Mouse (Mus musculus) hindbrain, embryonic 14.5 days (tissue): ENCODE measurements at regions not wholly inside any gene's neighbourhood (a gene's known extent, or its start where the extent isn't known, plus 50 kb on each side); places are given as distances from the start of the nearest gene placed in this dataset.
A peak's percentile ranks its signal among the peaks of the same experiment; 100 is the strongest.
"Not testable (repeated sequence)": the region's sequence is repeated elsewhere in the genome, so short reads cannot be mapped to it uniquely, and the experiment has no call there.

Source experiments
- ATAC-seq: fragments of 200-750 bp; cut with Nextera tagmentation; 2 replicates; pipeline ENCODE4 v1.8.0; 2017; ENCODE audit warnings: moderate number of reproducible peaks, mild to moderate bottlenecking, moderate TSS enrichment, moderate library complexity; ENCODE audit not compliant: low FRiP score
- DNase-seq: peaks from one replicate; pipeline ENCODE4 v3.0.0-alpha.2; 2015; ENCODE audit warnings: low spot score
- H3K27ac ChIP-seq: fragments of 300-500 bp; sonication (generic); 2 replicates; pipeline ENCODE4 v1.5.1; 2014; ENCODE audit warnings: mild to moderate bottlenecking, moderate library complexity
- H3K27me3 ChIP-seq: fragments of 300-500 bp; sonication (generic); 2 replicates; pipeline ENCODE4 v1.6.1; 2014; ENCODE audit warnings: mild to moderate bottlenecking, low read length, mixed read lengths; ENCODE audit not compliant: control insufficient read depth, insufficient read depth
- H3K36me3 ChIP-seq: fragments of 300-500 bp; sonication (generic); replicated peaks from 2 replicates; pipeline ENCODE4 v1.6.1; 2014; ENCODE audit not compliant: control insufficient read depth, insufficient read depth
- H3K4me1 ChIP-seq: fragments of 300-500 bp; sonication (generic); replicated peaks from 2 replicates; pipeline ENCODE4 v1.6.1; 2014; ENCODE audit warnings: antibody characterized with exemption, low read length, mixed read lengths; ENCODE audit not compliant: control insufficient read depth, insufficient read depth
- H3K4me2 ChIP-seq: fragments of 300-500 bp; sonication (generic); replicated peaks from 2 replicates; pipeline ENCODE4 v1.6.1; 2014; ENCODE audit warnings: mild to moderate bottlenecking, moderate library complexity
- H3K4me3 ChIP-seq: fragments of 300-500 bp; sonication (generic); replicated peaks from 2 replicates; pipeline ENCODE4 v1.5.1; 2014; ENCODE audit warnings: mild to moderate bottlenecking, low read length
- H3K9ac ChIP-seq: fragments of 300-500 bp; sonication (generic); 2 replicates; pipeline ENCODE4 v1.6.1; 2014
- H3K9me3 ChIP-seq: fragments of 300-500 bp; sonication (generic); 2 replicates; pipeline ENCODE4 v1.6.1; 2016; ENCODE audit warnings: low read length; ENCODE audit not compliant: control insufficient read depth
- WGBS: fragments of 180-500 bp; shearing (Covaris S2); extraction: QIAGEN DNeasy Blood & Tissue Kit; methylation state at CpG from one replicate; pipeline ENCODE4 v1.1.7; 2014; 5-methylcytosine and 5-hydroxymethylcytosine counted together

DNA sequence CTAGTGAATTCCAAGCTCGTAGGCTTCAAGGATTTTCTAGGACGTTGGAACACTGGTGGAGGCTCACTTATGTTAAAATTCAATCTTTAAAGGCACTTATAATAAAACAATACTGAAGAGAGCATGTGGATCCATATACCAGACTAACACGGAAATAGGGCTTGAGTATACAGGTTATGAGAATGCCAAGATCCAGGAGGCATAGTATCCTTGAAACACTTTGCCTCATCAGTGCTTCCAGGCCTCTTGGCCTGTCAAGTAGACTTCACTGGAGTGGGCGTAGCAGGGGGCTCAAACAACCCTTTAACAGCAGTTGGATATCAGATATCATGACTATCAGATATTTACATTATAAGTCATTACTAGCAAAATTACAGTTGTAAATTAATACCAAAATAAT lies 948.7 kb upstream of the Fam98a start:
- no peaks in the 10 kb centered on the region for H3K4me1 ChIP-seq
- WGBS = 73% methylated on average over 4 of the region's 4 CpGs
- no peak overlapping the region for H3K9ac ChIP-seq
- no peaks in the 10 kb centered on the region for H3K36me3 ChIP-seq
- no peaks in the 10 kb centered on the region for H3K27me3 ChIP-seq
- H3K27ac ChIP-seq = no peak overlapping the region
- H3K9me3 ChIP-seq = no peaks in the 10 kb centered on the region
- no peak overlapping the region for H3K4me3 ChIP-seq
- no peak for DNase-seq
- no peak overlapping the region for H3K4me2 ChIP-seq
- no peak for ATAC-seq

DNA sequence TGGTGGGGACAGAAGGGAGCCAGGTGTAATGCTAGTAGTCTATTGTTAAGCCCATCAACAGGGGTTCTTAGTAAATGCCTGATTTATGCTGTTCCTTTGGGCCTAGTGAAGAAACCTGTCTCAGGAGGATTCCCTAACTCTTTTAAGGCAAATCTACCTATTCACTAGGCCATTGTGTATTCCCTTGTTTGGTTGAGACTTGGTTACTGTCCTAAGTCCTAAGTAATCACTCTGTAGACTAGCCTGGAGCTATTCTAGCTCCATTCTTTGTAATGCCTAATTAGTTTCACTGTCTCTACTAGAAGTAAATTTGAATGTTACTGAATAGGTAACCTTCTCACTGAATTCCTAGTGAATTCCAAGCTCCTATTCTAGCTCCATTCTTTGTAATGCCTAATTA lies 948.2 kb upstream of the Fam98a start:
- not testable (repeated sequence) for H3K9ac ChIP-seq, H3K27ac ChIP-seq, ATAC-seq, H3K9me3 ChIP-seq, H3K4me3 ChIP-seq, H3K27me3 ChIP-seq, H3K4me2 ChIP-seq, H3K36me3 ChIP-seq, DNase-seq, H3K4me1 ChIP-seq

DNA sequence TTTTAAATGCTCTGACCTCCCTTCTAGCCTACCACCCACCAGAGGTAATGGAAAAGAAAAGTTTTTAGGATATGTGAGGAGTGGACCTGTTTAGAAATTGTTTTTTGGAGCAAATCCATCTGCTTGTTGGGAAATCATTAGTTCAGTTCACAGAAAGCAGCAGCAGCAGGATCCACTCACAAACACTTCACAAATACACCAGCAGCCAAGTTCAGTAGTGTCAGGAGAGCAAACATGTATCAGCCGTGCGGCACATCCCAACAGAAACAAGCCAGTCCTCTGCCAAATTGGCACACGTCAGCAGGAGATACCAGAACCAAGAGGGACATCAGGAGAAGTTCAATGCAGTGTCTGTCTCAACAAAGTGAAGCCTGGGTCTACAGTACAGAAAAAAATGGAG lies 935.6 kb upstream of the Fam98a start:
- no peaks in the 10 kb centered on the region for H3K36me3 ChIP-seq
- no peak overlapping the region for H3K27ac ChIP-seq
- H3K9me3 ChIP-seq = no peaks in the 10 kb centered on the region
- no peaks in the 10 kb centered on the region for H3K27me3 ChIP-seq
- no peak overlapping the region for H3K9ac ChIP-seq
- DNase-seq = no peak
- no peak for ATAC-seq
- no peak overlapping the region for H3K4me3 ChIP-seq
- no peaks in the 10 kb centered on the region for H3K4me1 ChIP-seq
- no peak overlapping the region for H3K4me2 ChIP-seq
- 95% methylated on average over 3 of the region's 3 CpGs for WGBS

DNA sequence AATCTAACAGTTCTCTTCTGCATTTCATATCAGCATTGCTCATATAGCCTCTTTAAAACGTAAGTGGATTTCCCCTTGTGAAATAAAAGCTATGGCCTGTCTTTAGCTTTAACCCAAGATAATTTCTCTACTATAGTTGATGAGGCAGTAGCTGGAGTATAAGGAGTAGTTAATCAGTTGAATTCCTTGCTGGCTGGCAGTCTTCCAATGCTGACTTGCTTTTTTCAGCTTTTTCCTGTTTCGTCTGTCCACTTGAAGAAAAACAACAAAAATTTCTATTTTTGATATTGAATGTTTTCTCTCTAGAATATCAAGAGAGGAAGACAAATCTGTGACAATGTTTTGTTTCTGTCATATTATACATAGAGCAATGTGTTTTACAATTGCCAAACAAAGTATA lies 932.4 kb upstream of the Fam98a start:
- Histone ChIP-seq H3K4me2 (no peak overlapping the region), H3K4me3 (no peak overlapping the region), H3K4me1 (no peaks in the 10 kb centered on the region), H3K9ac (no peak overlapping the region), H3K27me3 (no peaks in the 10 kb centered on the region), H3K9me3 (no peaks in the 10 kb centered on the region), H3K27ac (no peak overlapping the region), H3K36me3 (no peaks in the 10 kb centered on the region)
- ATAC-seq (no peak), DNase-seq (no peak)
- 75% methylated on average over 2 of the region's 2 CpGs for WGBS

DNA sequence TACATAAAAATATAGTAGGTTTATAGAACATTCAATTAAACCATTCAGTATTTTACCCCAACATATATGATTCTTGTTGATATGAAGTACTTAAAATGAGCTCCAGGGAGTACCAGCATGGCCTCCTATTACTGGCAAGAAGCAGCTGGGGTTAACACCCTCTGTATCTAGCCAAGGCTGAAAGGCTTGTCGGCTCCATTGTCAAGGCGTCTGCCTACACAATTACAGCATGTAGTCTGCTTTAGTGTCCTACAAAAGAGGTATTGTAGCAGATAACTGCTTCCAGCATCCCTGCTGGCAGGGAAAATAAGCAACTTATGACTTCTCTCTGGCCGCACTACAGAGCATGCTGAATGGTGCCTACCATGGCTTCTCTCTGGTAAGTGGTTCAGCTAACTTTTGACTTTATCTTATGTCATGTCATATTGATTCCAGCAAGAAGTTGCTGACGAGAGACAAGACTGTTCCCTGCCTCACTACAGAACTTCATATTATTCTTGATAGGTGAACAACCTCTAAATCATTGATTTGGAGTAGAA lies 899.6 kb upstream of the Fam98a start:
- Histone ChIP-seq H3K4me1 (no peaks in the 10 kb centered on the region), H3K4me2 (no peak overlapping the region), H3K9ac (no peak overlapping the region), H3K9me3 (no peaks in the 10 kb centered on the region), H3K27me3 (peaks cover 11% of the 10 kb centered on the region), H3K4me3 (no peak overlapping the region), H3K36me3 (no peaks in the 10 kb centered on the region), H3K27ac (no peak overlapping the region)
- 15% methylated on average over 4 of the region's 4 CpGs for WGBS
- ATAC-seq = peak; percentile 46; the same call in 1 of the 2 replicates
- no peak for DNase-seq
